Mouse (Mus musculus): ENCODE measurements at regions not wholly inside any gene's neighbourhood (a gene's known extent, or its start where the extent isn't known, plus 50 kb on each side); places are given as distances from the start of the nearest gene placed in this dataset.
A peak's percentile ranks its signal among the peaks of the same experiment; 100 is the strongest.

GRCm38 (mm10) chr1:75885632-75886031 is 339.6 kb downstream of the Slc4a3 start:
- Histone ChIP-seq H3K36me3 (ENCODE audit: control insufficient read depth, insufficient read depth, low read length) (no peaks in the 10 kb centered on the region), H3K27ac (ENCODE audit: low read length) (no peak overlapping the region)
- ATAC-seq = no peak

GRCm38 (mm10) chr1:75888499-75889208 is 342.6 kb downstream of the Slc4a3 start:
- no peak overlapping the region; the same call in 1 of the 2 replicates for H3K9ac ChIP-seq (ENCODE audit: low read depth, low read length)
- no peak overlapping the region for H3K4me2 ChIP-seq (ENCODE audit: low read length)
- H3K4me1 ChIP-seq (ENCODE audit: control insufficient read depth, insufficient read depth, low read length) = peaks cover 5% of the 10 kb centered on the region
- H3K36me3 ChIP-seq (ENCODE audit: control insufficient read depth, insufficient read depth, low read length) = no peaks in the 10 kb centered on the region
- no peaks in the 10 kb centered on the region for H3K9me3 ChIP-seq (replicated peaks; ENCODE audit: control insufficient read depth, low read length, poor library complexity, severe bottlenecking)
- ATAC-seq = no peak
- WGBS = 10% methylated on average over 9 of the region's 9 CpGs
- no peaks in the 10 kb centered on the region for H3K27me3 ChIP-seq (ENCODE audit: control insufficient read depth, insufficient read depth, low read depth, low read length)
- no peak overlapping the region for H3K27ac ChIP-seq (ENCODE audit: low read length)
- no peak overlapping the region for H3K4me3 ChIP-seq (ENCODE audit: low read depth, low read length)

More at GRCm38 (mm10) chr1:75885632-75886031, 339.6 kb downstream of the Slc4a3 start:
- Histone ChIP-seq H3K9ac (ENCODE audit: low read depth, low read length) (no peak overlapping the region), H3K9me3 (replicated peaks; ENCODE audit: control insufficient read depth, low read length, poor library complexity, severe bottlenecking) (no peaks in the 10 kb centered on the region), H3K4me2 (ENCODE audit: low read length) (no peak overlapping the region), H3K27me3 (ENCODE audit: control insufficient read depth, insufficient read depth, low read depth, low read length) (no peaks in the 10 kb centered on the region), H3K4me1 (ENCODE audit: control insufficient read depth, insufficient read depth, low read length) (peaks cover 5% of the 10 kb centered on the region), H3K4me3 (ENCODE audit: low read depth, low read length) (no peak overlapping the region)
- 80% methylated on average over 7 of the region's 7 CpGs for WGBS

GRCm38 (mm10) chr1:75889847-75890591 is 344.0 kb downstream of the Slc4a3 start:
- Histone ChIP-seq H3K9me3 (replicated peaks; ENCODE audit: control insufficient read depth, low read length, poor library complexity, severe bottlenecking) (peaks cover 8% of the 10 kb centered on the region; the same call in 1 of the 2 replicates), H3K27me3 (ENCODE audit: control insufficient read depth, insufficient read depth, low read depth, low read length) (no peaks in the 10 kb centered on the region), H3K4me2 (ENCODE audit: low read length) (no peak overlapping the region), H3K4me3 (ENCODE audit: low read depth, low read length) (no peak overlapping the region), H3K36me3 (ENCODE audit: control insufficient read depth, insufficient read depth, low read length) (no peaks in the 10 kb centered on the region), H3K4me1 (ENCODE audit: control insufficient read depth, insufficient read depth, low read length) (peaks cover 5% of the 10 kb centered on the region), H3K27ac (ENCODE audit: low read length) (no peak overlapping the region), H3K9ac (ENCODE audit: low read depth, low read length) (no peak overlapping the region)
- no peak for ATAC-seq
- 79% methylated on average over 4 of the region's 4 CpGs for WGBS

DNA sequence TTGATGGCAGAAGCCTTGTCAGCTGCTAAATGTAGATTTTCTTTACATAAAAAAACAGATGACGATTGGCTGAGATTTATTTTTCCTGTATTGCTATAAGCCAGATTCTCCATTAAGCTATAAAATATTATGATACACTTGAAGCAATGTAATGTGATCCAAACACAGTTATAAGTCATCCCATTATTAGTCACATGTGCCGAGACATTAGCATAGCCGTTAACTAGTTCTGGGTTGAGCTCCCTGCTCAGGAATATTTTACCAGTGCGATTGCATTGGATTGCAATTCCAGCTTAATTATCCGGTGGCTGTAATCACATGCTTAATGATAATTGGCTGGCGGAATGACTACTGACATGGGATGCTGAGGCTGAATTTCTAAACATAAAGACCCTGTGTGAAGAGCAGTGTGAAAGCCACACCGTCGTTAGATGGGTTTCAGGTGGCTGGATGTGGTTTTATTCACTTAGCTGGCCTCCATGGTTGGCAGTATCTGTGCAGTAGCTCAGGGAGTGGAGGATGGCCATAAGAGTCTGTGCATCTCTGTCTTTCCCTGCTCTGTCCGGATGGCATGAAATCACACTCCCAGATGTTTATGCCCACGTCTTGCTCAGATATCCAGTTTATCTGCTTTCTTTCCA is 344.7 kb downstream of the Slc4a3 start:
- Histone ChIP-seq H3K9me3 (replicated peaks; ENCODE audit: control insufficient read depth, low read length, poor library complexity, severe bottlenecking) (peaks cover 8% of the 10 kb centered on the region; the same call in 1 of the 2 replicates), H3K4me3 (ENCODE audit: low read depth, low read length) (no peak overlapping the region), H3K4me2 (ENCODE audit: low read length) (no peak overlapping the region), H3K9ac (ENCODE audit: low read depth, low read length) (no peak overlapping the region), H3K27ac (ENCODE audit: low read length) (no peak overlapping the region), H3K27me3 (ENCODE audit: control insufficient read depth, insufficient read depth, low read depth, low read length) (no peaks in the 10 kb centered on the region), H3K36me3 (ENCODE audit: control insufficient read depth, insufficient read depth, low read length) (no peaks in the 10 kb centered on the region), H3K4me1 (ENCODE audit: control insufficient read depth, insufficient read depth, low read length) (peaks cover 5% of the 10 kb centered on the region)
- 72% methylated on average over 10 of the region's 10 CpGs for WGBS
- no peak for ATAC-seq

- ATAC-seq = no peak
- Histone ChIP-seq H3K36me3 (ENCODE audit: control insufficient read depth, insufficient read depth, low read length) (no peaks in the 10 kb centered on the region), H3K27me3 (ENCODE audit: control insufficient read depth, insufficient read depth, low read depth, low read length) (no peaks in the 10 kb centered on the region), H3K4me1 (ENCODE audit: control insufficient read depth, insufficient read depth, low read length) (no peaks in the 10 kb centered on the region), H3K4me3 (ENCODE audit: low read depth, low read length) (no peak overlapping the region), H3K27ac (ENCODE audit: low read length) (no peak overlapping the region), H3K4me2 (ENCODE audit: low read length) (no peak overlapping the region), H3K9me3 (replicated peaks; ENCODE audit: control insufficient read depth, low read length, poor library complexity, severe bottlenecking) (peaks cover 8% of the 10 kb centered on the region; the same call in 1 of the 2 replicates), H3K9ac (ENCODE audit: low read depth, low read length) (no peak overlapping the region)
- 100% methylated on average over 1 of the region's 1 CpGs for WGBS
Measured at GRCm38 (mm10) chr1:75895550-75895949, 349.5 kb downstream of the Slc4a3 start.

- Histone ChIP-seq H3K9ac (ENCODE audit: low read depth, low read length) (no peak overlapping the region), H3K9me3 (replicated peaks; ENCODE audit: control insufficient read depth, low read length, poor library complexity, severe bottlenecking) (no peaks in the 10 kb centered on the region), H3K36me3 (ENCODE audit: control insufficient read depth, insufficient read depth, low read length) (no peaks in the 10 kb centered on the region), H3K4me1 (ENCODE audit: control insufficient read depth, insufficient read depth, low read length) (peaks cover 11% of the 10 kb centered on the region), H3K27ac (ENCODE audit: low read length) (no peak overlapping the region), H3K27me3 (ENCODE audit: control insufficient read depth, insufficient read depth, low read depth, low read length) (no peaks in the 10 kb centered on the region), H3K4me3 (ENCODE audit: low read depth, low read length) (no peak overlapping the region), H3K4me2 (ENCODE audit: low read length) (no peak overlapping the region)
- WGBS = 35% methylated on average over 1 of the region's 1 CpGs
- 0 out of 2 replicates have a peak, but pooled peaks have one; percentile 66 for ATAC-seq
Measured at GRCm38 (mm10) chr1:75901146-75901545, 355.1 kb downstream of the Slc4a3 start.

GRCm38 (mm10) chr1:75905699-75906470 is 359.8 kb downstream of the Slc4a3 start:
- Histone ChIP-seq H3K9me3 (replicated peaks; ENCODE audit: control insufficient read depth, low read length, poor library complexity, severe bottlenecking) (no peaks in the 10 kb centered on the region), H3K4me2 (ENCODE audit: low read length) (no peak overlapping the region), H3K4me1 (ENCODE audit: control insufficient read depth, insufficient read depth, low read length) (peaks cover 11% of the 10 kb centered on the region), H3K27ac (ENCODE audit: low read length) (no peak overlapping the region), H3K4me3 (ENCODE audit: low read depth, low read length) (no peak overlapping the region), H3K36me3 (ENCODE audit: control insufficient read depth, insufficient read depth, low read length) (no peaks in the 10 kb centered on the region), H3K9ac (ENCODE audit: low read depth, low read length) (no peak overlapping the region), H3K27me3 (ENCODE audit: control insufficient read depth, insufficient read depth, low read depth, low read length) (no peaks in the 10 kb centered on the region)
- no peak for ATAC-seq
- 38% methylated on average over 9 of the region's 9 CpGs for WGBS

GRCm38 (mm10) chr1:75915311-75915710 is 369.2 kb downstream of the Slc4a3 start:
- no peaks in the 10 kb centered on the region for H3K4me1 ChIP-seq (ENCODE audit: control insufficient read depth, insufficient read depth, low read length)
- WGBS = 86% methylated on average over 2 of the region's 2 CpGs

More at GRCm38 (mm10) chr1:75915311-75915710, 369.2 kb downstream of the Slc4a3 start:
- ATAC-seq = no peak
- no peak overlapping the region for H3K4me3 ChIP-seq (ENCODE audit: low read depth, low read length)
- H3K27ac ChIP-seq (ENCODE audit: low read length) = no peak overlapping the region
- no peak overlapping the region for H3K4me2 ChIP-seq (ENCODE audit: low read length)
- H3K9me3 ChIP-seq (replicated peaks; ENCODE audit: control insufficient read depth, low read length, poor library complexity, severe bottlenecking) = no peaks in the 10 kb centered on the region
- H3K27me3 ChIP-seq (ENCODE audit: control insufficient read depth, insufficient read depth, low read depth, low read length) = no peaks in the 10 kb centered on the region
- H3K9ac ChIP-seq (ENCODE audit: low read depth, low read length) = no peak overlapping the region
- no peaks in the 10 kb centered on the region for H3K36me3 ChIP-seq (ENCODE audit: control insufficient read depth, insufficient read depth, low read length)
